Mouse (Mus musculus): ENCODE results near the gene Trpd52l3.
"Not testable (repeated sequence)": the region's sequence is repeated elsewhere in the genome, so short reads cannot be mapped to it uniquely, and the experiment has no call there.

Trpd52l3 gene

DNA sequence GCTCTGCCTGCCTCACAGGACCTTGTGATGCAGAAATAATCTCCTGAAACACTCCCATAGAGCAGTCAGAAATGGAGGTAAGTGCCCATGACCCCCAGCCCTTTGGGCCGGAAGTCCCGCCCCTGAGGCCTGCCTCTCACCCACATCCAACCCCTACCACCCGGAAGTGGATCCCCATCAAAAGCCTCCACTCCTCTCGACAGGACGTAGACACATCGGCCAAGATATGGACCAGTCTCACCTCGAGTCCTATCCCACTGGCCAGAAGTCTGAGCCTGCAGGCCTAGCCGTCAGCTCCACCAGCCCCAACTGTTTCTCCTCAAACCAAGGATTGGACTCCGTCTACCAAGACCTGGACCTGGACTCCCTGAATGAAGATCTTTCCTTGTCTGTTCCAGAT, at the start of gene Trpd52l3:
TSS of gene Trpd52l3 (plus strand) at position 170 of the 400 bp plus-strand sequence.
- DNase-seq = no peak

DNA sequence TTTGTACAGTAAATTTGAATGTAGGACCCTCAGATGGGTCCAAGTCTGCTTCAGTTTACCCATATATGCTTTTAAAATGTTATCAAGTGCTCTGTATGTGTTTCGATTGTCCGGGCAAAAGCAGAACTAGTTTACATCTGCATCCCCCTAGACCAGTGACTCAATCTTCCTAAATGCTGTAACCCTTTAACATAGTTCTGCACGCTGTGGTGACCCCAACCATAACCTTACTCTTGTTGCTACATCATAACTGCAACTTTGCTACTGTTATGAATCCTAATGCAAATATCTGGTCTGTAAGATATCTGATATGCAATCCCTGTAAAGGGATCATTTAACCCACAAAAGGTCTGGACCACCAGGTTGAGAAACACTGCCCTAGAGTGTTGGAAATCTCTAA, 49.8 kb upstream of the Trpd52l3 start:
- no peak for DNase-seq

DNA sequence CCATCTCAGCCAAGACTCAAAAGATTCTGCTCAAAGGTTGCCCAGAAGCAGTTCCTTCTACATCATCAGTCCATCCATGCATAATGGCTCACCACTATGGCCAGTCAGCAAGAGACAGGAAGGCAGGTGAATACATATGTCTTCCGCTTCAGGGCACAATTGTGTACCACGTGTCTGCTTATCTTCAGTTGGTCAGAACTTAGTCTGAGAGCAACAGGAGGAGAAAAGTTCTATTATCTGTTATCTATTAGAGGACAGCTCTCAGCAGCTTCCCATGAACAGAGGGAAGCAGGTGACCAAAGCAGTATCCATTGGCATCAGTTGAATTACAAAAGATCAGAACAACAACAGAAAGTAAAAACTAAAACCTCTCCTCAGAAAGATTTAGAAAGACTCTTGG, 48.1 kb upstream of the Trpd52l3 start:
- DNase-seq = no peak

DNA sequence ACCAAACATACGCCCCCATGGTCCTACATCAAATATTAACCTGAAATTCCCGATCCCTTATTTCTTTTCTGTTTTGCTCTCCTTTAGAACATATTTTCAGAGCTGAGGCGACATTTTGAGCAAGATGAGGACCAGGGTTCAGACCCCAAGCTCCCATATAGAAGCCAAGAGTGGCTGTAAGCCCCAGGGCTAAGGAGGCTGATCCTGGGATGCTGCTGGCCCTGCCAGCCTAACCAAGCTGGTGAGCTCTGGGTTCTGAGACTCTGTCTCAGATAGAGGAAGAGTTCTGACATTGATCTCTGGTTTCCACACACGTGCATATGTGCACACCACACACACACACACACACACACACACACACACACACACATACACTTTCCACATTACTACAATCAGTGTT, 42.7 kb upstream of the Trpd52l3 start:
- DNase-seq = no peak

DNA sequence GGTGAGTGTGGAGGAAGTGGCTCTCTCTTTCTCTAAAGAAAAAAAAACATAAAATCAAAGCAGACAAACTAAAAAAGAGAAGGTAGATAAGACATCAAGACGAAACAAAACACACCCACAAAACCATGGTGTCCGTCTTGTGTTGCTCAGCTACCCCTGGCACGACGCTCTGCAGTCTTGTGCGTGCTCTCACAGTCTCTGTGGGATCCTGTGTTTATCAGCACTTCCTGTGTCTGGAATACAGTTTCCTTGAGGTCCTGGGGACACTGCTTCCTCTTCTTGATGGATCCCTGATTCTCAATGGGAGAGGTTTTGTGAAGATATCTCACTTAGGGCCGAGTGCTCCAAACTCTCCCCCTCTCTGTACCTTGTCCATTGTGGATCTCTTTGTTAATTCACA, 41.7 kb upstream of the Trpd52l3 start:
- DNase-seq = no peak

DNA sequence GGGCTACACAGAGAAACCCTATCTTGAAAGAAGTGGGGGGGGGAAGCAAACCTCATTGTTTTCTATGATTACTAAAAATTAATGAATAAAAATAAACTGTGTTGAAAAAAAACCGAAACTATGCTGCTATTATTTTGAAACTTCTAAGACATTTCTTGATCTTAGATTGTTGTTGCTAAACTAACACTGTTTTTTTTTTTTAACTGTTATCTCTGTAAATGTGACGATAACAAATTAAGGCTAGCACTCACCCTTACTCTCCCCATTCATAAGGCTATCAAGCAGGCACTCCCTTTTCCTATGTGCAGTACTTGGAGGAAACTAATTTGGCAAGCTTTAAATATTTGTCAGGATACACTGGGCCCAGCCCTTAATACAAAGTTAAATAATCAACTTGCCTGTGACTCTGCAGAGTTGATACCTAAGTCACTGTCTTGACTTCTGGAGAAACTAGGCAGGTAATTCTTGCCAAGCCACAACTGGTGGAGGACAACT, 39.9 kb upstream of the Trpd52l3 start:
- DNase-seq = no peak

DNA sequence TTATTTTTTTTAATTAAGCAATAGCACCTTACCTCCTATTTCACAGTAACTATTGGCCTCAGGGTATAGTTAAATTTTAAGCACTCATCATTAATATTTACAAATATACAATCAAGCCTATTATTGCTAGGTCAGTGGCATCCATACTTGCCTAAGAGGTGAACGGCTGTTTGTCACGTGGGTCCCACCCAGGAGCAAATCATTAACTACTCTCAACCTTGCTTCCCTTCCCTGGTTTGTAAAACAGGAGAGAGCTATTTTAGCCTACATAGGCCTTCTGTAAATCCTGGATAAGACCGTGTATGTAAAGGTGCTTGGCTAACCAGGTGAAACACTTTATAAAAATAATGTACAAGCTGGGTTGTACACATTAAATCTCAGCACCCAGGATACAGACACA, 35.6 kb upstream of the Trpd52l3 start:
- no peak for DNase-seq

DNA sequence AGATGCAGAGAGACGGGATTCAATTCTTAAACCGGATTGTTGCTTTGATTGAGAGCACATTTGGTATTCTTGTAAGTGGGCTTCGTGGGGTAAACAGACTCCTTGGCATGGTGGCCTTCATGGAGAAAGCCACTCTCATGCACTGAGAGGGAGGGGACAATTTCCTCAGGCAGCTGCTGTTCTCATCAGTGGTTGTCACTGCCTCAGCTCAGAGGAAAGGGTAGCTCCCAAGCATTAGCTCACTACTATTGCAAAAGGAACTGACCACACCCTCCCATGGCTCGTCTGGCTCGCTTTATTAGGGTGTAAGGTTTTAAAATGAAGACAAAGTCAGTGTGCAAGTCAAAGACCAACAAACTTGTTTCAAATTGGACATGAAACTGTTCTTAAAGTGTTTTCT, 30.2 kb upstream of the Trpd52l3 start:
- no peak for DNase-seq

DNA sequence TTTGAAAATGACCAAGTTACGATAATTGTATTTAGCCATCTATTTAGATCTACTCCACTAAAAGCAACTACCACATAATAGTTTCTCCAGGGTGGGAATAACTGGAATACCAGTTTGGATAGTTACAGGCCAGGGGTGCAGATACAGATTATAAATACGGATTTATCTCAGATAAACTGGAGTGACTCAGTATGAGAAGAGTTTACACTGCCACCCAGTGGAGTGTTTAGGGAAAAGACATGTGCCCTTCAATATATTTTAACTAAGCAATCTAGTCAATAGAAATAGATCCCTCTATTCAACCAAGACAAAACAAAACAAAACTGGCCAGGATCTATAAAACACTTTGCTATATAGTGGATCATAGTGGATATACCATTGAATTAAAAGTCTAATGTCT, 24.7 kb upstream of the Trpd52l3 start:
- no peak for DNase-seq

DNA sequence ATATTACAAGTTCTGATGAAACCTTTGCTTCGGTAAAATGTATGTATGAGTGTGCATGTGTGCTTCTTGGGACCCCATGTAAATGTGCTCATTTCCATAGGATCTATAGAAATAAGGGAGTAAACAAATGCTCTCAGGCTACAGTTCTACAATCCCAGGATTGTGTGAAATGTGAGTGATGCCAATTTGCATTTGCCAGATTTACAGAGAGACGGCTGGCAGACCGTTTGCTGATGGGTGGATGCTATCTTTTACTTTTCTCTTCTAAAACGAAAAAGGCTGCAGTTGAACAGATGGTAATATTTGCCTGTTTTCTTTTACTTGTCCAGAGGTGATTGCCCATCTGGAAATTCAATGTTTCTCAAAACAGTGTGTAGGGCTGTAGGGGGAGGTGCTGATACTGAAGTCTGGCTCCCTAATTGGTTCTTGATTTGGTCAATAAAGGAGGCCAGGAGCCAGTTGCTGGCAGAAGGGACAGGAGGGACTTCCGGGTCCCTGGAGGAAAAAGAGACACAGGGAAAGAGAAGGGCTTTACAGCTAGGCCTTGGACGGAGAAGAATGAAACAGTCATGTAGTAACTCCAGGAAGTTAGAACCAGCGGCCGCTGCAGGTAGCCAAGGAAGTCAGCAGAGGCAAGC, 24.0 kb upstream of the Trpd52l3 start:
- DNase-seq = no peak

DNA sequence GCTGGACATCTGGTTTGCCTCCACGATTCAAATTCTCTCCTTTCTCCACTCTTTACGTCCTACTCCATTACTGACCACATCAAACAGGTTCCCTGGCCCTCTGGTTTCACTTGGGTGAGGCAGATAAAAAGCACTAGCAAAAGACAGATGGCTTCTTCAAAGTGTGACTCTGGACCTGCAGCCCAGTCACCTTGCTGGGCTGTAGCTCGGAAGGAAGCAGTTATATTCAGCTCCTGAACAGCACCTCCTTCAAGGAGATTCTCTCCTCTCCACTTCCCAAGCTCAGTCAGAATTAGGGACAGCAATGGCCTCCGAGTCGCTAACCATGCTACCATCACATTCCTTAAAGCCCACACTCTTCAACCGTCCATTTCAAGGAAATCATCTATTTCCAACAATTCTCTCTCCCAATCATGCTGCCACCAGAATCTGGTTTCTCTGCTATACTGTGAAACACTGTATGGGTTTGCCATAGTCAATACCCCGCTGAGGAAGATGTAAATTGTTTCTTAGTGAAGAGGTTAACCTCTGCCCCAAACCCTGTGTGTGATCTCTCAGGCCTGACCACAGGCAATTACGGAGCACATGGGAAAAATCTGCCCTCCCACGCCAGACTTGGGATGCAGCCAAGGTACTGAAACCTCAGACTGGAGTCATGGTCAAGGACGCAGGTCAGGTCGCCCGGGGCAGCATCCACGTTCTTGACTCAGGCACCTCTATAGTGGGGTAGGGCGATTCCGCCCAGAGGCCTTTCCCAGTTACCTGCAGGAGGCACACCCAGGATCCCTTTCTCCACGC, 19.2 kb upstream of the Trpd52l3 start:
- no peak for DNase-seq

DNA sequence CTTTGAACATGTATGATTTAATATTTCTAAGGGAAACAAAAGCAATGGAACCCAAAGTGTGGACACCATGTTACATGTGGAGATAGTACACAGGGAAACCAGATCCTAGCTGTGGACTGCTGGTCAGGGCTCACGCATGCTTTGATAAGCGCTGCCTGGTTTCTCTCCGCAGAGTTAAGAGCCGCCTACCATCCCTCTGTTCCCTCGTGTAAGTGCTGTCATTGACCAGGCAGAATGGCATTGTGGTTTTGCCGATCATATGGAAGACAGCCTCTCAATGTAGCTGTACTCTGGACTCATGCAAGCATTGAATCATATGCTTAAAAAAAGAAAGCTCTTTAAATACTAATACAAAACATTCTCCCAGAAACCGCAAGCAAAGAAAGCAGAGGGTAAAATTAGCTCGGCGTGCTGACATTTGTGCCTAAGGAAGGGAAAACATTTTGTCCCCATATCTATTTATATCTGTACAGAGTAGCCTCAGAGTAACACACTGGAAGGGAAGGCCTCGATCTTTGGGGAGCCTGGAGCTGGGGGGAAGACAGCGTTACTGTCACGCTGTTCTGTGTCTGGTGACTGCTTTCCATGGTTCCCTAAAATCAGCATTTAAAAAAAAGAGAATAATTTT, 17.0 kb upstream of the Trpd52l3 start:
- DNase-seq = no peak

DNA sequence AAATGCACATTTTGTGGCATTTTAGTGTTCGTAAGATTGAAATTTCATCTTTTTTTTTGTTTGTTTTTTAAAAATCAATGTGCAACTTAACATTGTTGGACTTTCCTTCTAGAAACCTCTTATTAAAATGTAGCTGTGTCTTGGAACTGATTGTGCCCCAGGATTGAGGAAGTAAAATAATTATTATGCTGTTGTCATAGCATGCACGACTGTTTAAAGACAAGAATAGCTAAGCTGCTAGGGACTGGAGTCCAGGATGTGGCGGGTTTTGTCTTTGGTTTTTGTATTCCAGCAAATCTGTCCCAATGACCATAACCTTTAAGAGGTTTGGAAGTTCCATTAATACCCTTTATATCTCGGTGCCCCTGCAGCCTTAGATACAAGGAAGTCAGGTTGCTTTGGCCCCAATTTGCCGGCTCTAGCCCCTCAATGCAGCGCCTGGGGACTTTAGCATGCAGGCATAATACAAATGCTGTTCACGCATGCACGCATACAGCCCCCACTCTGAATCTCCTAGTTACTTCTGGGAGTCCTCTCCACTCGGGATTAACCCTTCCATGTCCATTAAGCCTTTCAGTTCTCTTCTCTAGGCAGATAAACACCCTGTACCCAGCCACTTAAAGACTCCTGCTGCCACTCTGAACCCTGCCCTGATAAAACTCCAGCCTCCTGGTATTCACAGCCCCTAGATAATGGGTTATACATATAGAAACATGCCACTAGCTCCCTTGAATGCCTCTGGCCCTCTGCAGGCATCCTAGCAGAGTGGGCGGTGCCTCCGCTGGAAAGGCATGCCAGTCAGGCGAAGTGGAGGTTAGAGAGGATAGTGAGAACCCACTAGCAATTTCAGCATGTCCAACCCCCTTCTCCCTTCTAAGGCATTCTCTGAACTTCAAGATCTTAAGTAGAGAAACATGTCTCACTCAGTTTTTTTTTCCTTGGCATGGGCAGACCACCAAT, 2.9 kb upstream of the Trpd52l3 start:
- DNase-seq = no peak

DNA sequence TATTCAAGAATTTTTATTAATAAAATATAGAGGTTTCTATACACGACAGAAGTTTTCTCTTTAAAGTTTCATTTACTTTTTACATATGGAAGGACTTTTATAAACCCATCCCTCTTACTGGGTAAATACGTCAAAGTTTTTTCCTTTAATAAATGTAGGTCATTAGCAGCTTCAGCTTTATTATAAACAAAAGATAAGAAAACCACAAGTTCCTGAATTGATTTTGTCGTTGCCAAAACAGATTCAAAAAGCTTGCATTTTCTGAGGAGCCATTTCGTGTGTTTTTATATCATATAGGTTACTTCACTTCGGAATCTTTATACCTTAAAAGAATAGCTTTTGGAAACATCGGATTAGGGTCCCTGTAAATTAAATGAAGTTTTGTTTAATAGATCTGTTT, 2.0 kb upstream of the Trpd52l3 start:
- DNase-seq = no peak

DNA sequence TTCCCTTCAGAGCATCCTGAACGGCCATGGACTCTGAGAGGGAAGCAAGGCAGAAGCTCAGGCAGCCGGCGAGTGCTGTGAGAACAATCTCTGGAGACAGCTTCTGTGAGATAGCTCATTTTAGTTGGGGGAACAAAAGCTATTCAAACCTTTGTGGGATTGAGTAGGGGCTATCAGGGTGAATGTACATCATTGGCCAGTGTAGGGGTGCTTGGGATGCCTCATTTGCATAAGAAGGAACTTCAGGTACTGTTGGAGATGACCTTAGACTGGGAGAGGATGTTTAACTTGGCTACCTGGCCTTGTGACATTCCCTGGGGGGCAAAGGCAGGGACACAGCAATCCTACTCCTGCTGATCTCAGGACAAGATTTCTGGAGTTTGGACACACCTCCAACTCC, 2.8 kb downstream of the Trpd52l3 start:
- DNase-seq = no peak

DNA sequence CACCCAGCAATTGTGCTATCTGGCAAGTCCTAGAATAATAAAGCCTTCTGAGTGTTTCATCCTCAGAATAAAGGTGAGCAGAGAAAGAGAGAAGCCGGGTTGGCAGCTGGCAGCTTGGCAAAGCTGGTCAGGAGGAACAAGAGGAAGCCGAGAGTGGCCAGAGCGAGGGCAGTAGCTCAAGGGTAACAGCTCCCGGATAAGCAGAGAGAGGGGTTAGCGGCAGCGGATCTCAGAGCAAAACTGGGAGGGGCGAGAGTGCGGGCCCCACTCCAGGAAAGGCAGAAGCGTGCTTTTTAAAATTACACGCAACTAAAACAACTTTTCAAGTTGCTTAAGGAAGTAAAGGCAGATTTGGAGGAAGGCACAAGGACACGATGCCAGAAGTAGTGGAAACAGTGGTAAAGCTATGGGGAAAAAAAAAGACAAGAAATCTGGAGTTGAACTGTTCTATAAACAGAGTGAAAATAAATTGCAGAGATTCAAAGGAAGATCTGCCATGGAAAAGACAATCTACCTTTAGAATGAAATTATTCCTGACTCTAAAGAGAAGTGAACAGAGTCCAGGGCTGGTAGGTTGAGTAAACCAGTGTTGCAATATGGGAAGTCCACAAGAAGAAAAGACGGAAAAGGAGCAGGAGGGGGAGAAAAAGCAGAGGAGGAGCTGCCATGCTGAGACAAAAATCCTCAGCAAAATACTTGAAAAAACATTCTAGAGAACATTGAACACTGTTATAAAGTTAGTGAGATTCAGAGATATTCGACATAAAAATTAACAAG, 7.1 kb downstream of the Trpd52l3 start:
- DNase-seq = no peak

DNA sequence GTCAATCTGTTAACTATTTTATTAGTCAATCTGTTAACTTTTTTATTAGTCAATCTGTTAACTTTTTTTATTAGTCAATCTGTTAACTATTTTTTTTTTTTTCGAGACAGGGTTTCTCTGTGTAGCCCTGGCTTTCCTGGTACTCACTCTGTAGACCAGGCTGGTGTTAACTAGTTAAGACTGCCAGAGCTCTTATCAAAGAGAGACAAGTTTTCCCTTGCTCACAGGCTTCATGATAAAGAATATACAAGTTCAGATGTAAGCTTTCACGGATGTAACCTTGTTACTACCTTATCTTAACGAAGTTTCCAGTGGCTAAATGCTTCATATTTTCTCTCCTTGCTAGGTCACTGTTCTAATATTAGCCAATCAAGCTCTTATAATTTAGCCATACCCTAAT, 10.7 kb downstream of the Trpd52l3 start:
- no peak for DNase-seq

DNA sequence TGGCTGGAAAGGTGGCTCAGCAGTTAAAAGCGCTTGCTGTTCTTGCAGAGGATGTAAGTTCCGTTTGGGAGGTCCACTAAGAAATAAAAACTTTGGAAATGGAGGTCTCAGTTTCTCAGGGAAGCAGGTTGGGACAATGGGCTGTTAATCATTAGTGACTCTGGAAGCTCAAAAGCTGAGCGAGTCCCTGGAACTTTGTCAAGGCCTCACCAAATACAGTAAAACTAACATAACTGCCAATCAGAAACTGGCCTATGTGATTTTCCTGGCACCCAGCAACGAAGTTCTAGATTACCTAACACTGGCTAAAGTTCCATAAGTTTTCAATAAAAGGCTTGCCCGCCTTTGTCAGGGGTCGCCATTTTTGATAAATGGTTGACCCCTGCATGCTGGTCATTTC, 12.6 kb downstream of the Trpd52l3 start:
- no peak for DNase-seq

DNA sequence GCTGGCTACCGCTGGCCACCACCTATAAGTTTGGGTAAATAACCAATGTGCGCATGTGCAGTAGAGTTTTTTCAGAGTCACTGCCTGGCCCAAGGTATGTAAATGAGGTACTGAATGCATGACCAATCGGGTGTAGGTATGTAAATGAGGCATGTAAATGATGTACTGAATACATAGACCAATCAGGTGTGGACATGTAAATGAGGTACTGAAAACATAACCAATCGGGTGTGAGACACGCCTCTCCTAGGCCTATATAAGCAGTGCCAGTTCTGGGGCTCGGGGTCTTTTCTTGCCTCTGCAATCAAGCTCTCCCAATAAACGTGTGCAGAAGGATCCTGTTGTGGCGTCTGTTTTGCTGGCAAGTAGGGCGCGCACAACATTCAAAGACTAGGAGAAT, 19.8 kb downstream of the Trpd52l3 start:
- not testable (repeated sequence) for DNase-seq

DNA sequence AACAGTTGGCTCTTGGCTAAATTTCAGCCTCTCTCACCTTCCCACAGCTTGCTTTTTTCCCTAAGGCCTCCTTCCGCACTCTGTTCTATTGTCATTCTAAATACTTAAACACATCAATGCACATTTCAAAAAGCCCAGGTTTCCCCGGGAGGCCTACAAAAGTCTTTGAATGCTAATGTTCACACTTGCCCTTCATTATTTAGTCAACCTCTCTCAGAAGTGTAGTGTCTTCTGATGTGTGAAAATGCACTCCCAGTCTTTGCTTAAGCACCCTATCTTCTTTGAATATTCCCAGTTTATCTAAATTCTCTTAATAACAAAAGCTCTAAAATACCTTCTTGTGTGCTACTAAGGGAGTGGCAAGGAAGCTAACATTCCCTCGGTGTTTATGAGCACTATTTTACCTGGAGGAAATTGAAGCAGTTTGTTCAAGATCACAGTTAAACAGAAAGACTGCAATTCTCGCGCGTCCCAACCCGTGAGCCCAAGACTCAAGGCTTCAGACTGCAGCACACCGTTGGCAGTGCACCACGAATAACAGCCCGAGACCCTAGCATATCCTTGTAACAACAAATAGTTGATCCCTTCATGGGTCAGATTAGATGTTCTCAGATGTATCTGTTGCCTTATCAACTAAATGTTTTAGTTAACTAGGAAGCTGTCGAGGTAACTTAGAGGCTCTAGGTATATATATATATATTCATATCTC, 25.6 kb downstream of the Trpd52l3 start:
- no peak for DNase-seq

DNA sequence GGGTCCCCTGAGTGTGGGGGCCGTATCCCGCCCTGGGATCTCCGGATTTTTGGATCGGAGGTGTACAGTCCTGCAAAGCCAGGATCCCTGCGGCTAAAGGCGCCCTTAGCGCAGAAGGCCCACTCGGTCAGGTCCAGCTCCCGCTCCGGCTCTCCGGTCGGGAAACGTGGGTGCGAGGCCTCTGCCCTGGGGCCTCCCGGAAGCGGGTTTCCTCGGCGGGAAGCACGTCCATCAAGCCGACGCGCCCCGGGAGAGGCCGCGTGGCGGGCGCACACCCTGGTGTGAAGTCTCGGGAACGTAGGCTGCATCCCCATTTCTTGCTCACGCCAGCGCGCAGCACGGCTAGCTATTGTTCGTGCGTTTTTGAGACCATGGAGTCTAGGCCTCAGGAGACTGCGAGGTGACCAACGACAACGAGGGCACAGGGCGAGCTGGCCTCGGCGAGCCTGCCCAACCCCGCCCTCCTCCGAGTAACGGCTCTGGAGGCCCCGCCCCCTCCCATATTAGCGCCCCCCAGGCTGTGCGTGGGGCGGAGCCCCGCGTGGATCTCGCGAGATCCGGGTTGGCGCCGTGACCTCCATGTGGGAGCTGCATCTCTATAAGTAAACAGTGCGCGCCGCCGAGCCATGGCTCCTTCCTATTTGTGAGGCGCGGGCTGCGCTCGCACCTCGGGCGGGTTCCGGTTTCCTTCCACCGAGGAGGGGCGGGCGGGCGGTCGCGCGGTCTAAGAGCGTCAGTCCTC, 26.5 kb downstream of the Trpd52l3 start, which contains the start of gene Uhrf2:
TSS of gene Uhrf2 (plus strand) at position 620 of the 742 bp plus-strand sequence.
- peak; percentile 94 for DNase-seq
